Mouse (Mus musculus) yolk sac, embryonic 10.5 days (tissue): ENCODE results near the gene Nbl1.

Source experiments
- DNase-seq: peaks from one replicate; pipeline ENCODE4 v3.0.0-alpha.2; 2017; ENCODE audit warnings: low spot score

The Nbl1 gene

DNA sequence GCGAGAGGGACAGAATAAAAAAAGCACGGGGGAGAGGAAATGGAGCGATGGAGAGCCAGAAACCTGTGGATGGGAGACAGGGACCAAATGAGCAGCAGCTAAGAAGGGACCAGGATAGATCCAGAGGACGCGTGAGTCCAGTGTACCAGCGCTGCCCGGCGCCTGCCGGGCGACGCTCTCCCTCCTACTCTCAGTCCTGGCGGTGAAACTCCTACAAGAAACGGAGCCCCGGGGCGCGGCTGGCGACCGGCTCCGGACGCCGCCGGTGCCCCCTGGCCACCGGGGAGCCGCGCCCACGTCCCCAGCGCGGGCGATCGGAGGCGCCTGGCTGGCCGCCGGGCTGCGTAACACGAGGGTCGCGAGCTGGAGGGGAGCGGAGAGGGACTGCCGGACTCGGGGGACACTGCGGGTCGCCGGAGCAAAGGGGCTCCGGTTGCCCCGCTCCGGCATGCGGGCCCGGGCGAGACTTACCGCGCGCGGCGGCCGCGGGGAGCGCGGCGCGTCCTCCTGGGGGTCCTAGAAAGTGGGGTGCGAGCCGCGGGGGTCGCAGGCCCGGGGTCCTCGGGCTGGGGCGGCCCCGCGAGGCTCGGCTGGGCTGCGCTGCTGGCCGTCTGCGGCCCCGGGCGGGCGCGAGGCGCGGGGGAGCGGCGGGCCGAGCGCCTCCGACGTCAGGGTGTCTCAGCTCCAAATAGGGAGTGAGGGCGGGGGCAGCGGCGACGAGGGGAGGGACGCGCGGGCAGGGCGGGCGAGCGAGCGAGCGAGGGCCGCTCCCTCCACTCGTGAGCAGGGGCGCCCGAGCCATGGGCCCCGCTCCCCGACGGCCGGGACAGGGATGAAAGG, at the start of gene Nbl1:
TSS of gene Nbl1 (minus strand) at position 638 of the 840 bp plus-strand sequence.
- DNase-seq: no peak

- DNase-seq: no peak
Measured at GRCm38 (mm10) chr4:139141785-139142184, 49.0 kb upstream of the Nbl1 start.

GRCm38 (mm10) chr4:139140267-139140666, 47.5 kb upstream of the Nbl1 start:
- no peak for DNase-seq

- no peak for DNase-seq
Measured at GRCm38 (mm10) chr4:139136011-139136410, 43.2 kb upstream of the Nbl1 start.

- DNase-seq: no peak
Measured at GRCm38 (mm10) chr4:139133109-139133508, 40.3 kb upstream of the Nbl1 start.

- DNase-seq: no peak
Measured at GRCm38 (mm10) chr4:139131858-139132672, 39.3 kb upstream of the Nbl1 start.

DNA sequence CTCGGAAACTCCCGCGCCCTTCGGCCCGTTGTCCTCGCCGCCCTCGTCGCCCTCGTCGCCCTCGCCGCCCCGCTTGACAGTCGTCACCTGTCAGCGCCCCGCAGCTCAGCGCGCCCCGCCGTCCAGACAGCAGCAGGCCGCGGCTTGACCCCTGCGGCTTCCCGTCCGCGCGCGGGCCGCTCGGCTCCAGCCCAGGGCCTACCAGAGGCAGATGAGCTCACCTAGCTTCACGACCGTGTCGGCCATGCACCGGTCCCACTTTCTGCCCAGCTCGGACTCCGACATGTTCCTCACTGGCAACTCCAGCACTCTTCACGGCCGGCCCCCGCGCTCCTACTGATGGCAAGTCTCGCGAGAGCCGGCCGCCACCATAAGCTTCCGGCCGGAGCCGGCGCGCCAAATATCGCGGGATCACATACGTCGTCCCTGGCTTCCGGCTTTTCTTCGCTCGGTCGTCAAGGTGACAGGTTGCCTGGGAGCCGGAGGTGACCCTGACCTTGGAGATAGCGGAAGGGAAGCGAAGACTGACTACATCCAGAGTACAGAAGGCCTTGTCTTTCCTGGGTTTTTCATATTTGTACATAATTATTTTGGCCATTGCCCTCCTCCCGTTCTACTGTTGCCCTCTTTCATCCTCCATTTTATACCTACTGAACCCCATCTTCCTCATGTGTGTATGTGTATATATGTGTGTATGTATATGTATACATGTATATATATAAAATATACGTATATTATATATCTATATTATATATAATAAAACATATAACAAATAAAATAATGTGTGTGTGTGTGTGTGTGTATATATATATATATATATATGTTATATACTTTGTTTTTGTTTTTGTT, 38.1 kb upstream of the Nbl1 start, which contains the start of gene Minos1:
TSS of gene Minos1 (minus strand) at position 413 of the 849 bp plus-strand sequence.
- DNase-seq: peak; percentile 96

GRCm38 (mm10) chr4:139129806-139130700, 37.3 kb upstream of the Nbl1 start:
- peak; percentile 40 for DNase-seq

- no peak for DNase-seq
Measured at GRCm38 (mm10) chr4:139126475-139126874, 33.7 kb upstream of the Nbl1 start.

GRCm38 (mm10) chr4:139124940-139125339, 32.1 kb upstream of the Nbl1 start:
- no peak for DNase-seq

- no peak for DNase-seq
Measured at GRCm38 (mm10) chr4:139122557-139122956, 29.8 kb upstream of the Nbl1 start.

- DNase-seq: no peak
Measured at GRCm38 (mm10) chr4:139120998-139121397, 28.2 kb upstream of the Nbl1 start.

DNA sequence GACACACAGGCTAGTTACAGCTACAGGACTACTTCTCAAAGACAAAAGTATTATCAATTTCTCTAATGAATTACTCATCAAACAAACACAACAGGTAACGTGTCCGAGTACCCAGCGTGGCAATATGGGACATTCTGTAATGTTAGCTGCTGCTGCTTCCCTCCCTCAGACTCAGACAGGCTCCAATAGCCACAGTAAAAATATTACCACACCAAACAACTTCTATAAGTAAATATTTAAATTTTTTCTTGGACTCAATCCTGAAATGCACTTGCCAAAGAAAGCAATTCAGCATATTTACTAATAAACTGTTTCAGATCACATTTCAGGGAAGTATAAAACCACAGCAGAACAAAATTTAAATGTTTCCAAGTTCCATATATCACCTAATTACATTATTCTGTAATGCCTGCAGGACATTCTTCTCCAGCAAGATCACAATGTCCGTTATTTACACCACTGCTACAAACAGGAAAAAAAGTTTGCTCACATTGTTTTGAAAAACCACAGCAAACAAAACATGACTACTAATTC, 27.6 kb upstream of the Nbl1 start:
- no peak for DNase-seq

DNA sequence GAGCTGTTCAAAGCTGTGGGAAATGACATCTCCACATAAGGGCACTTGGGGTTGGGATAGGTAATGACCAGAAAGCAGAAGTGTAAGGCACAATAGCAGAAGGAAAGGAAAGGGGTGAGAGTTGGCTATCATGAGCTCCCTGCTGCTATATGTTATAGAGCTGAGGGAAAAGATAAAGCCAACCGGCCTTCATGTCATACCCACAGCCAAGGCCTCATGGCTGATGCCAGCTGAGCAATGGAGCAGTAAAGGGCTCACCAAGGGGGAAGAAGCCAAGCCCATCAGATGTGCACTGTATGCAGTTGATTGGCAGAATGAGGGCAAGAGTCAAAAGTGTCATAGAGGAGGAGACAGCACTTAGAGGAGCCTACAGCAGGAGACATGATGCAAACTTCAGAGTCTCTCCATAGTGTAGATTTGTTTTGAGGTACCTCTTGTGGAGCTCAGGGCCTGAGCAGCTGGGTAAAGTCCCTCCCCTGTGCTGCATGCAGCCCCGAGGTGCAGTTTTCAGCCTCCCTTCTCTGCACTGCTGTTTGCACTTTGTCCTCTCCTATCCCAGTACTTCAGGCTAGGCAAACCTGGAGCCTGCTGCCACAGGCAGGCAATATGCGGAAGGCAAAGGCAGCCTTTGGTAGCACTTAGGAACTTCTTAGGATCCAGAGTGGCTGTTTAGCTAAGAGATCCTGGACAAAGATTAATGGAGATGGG, 23.7 kb upstream of the Nbl1 start:
- DNase-seq: peak; percentile 35

DNA sequence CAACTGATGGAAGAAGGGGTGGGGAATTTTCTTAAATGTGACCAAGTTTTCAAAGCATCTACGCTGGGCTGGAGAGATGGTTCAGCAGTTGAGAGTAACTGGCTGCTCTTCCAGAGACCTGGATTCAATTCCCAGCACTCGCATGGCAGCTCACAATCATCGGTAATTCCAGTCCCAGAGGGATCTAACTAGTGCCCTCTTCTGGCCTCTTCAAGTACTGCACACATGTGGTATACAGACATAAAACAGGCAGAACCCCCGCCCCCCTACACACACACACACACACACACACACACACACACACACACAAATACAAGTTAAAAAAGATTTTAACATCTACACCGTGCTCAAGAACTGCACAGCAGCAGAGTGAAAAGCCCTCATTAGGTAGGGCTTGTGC, 22.9 kb upstream of the Nbl1 start:
- no peak for DNase-seq

GRCm38 (mm10) chr4:139112482-139112881, 19.7 kb upstream of the Nbl1 start:
- DNase-seq: no peak

- DNase-seq: no peak
Measured at GRCm38 (mm10) chr4:139111421-139111820, 18.6 kb upstream of the Nbl1 start.

GRCm38 (mm10) chr4:139110858-139111257, 18.1 kb upstream of the Nbl1 start:
- no peak for DNase-seq

DNA sequence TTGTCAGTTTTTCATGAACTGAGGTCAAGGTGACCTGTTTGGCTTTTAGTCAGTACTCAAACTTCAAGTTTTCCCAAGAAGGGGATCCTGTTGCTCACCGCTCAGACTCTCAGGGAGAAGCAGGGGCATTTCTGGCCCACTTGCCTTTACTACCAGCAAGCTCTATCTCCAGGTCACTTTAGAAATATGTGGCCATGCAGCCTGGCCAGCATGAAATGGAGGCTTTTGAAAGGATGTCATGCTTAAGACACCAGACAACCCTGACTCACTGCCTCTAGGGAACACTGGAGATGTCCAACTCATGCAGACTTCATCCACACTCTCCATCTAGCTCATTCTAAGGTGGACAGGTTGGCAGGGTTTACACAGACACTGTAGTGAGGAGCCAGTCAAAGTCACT, 12.7 kb upstream of the Nbl1 start:
- DNase-seq: no peak

GRCm38 (mm10) chr4:139101546-139101945, 8.8 kb upstream of the Nbl1 start:
- DNase-seq: no peak
